Mouse (Mus musculus): ENCODE data around the gene Ost4. TPM values are rescaled to one million over a fixed set of nuclear protein-coding genes. Genes with fewer than 3 reads are reported as not detected.

Ost4 gene
- polyA plus RNA-seq, 1 experiment from 2014 or later: 388 TPM

GRCm38 (mm10) chr5:30872574-30872973, 35.0 kb downstream of the Ost4 start:
- H3K9ac ChIP-seq: no peak overlapping the region
- 94% methylated on average over 9 of the region's 9 CpGs for WGBS
- no peaks in the 10 kb centered on the region for H3K27me3 ChIP-seq (replicated peaks)
- no peak overlapping the region for H3K4me3 ChIP-seq
- H3K27ac ChIP-seq (ENCODE audit: poor library complexity, severe bottlenecking): no peak overlapping the region
- no peak overlapping the region for H3K4me2 ChIP-seq
- no peak for ATAC-seq (ENCODE audit: insufficient number of reproducible peaks, low FRiP score)
- H3K4me1 ChIP-seq (replicated peaks): peaks cover 15% of the 10 kb centered on the region
- H3K36me3 ChIP-seq: peaks cover 71% of the 10 kb centered on the region
- H3K9me3 ChIP-seq (replicated peaks): no peaks in the 10 kb centered on the region

DNA sequence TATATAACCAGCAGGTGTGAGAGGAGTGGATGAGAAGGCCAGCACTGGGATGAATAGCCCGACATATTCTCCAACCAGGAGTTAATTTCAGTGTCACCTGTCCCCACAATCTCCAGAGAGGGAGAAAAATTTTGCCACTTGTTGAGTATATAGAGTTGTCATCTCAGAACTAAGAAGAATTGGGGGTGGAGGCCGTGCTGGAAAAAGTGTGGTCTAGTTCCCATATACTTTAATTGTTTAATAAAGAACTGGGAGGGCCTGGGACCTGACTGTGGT, 37.5 kb downstream of the Ost4 start:
- Histone ChIP-seq H3K9ac (peak overlapping the region; percentile 93), H3K4me1 (replicated peaks) (peaks cover 15% of the 10 kb centered on the region), H3K36me3 (peaks cover 49% of the 10 kb centered on the region), H3K27me3 (replicated peaks) (no peaks in the 10 kb centered on the region), H3K4me2 (peak overlapping the region; percentile 85), H3K4me3 (peak overlapping the region; percentile 93), H3K9me3 (replicated peaks) (no peaks in the 10 kb centered on the region), H3K27ac (ENCODE audit: poor library complexity, severe bottlenecking) (peak overlapping the region; percentile 45; the same call in 1 of the 2 replicates)
- 21% methylated on average over 2 of the region's 2 CpGs for WGBS
- no peak for ATAC-seq (ENCODE audit: insufficient number of reproducible peaks, low FRiP score)

- under 1% methylated on average over 51 of the region's 63 CpGs for WGBS
- Histone ChIP-seq H3K27me3 (replicated peaks) (no peaks in the 10 kb centered on the region), H3K9me3 (replicated peaks) (no peaks in the 10 kb centered on the region), H3K4me3 (peak overlapping the region; percentile 93), H3K36me3 (peaks cover 44% of the 10 kb centered on the region), H3K4me2 (peak overlapping the region; percentile 85), H3K27ac (ENCODE audit: poor library complexity, severe bottlenecking) (peak overlapping the region; percentile 45; the same call in 1 of the 2 replicates), H3K9ac (peak overlapping the region; percentile 93), H3K4me1 (replicated peaks) (peaks cover 15% of the 10 kb centered on the region)
- peak; percentile 93 for ATAC-seq (ENCODE audit: insufficient number of reproducible peaks, low FRiP score)
Measured at GRCm38 (mm10) chr5:30869405-30870130, 38.0 kb downstream of the Ost4 start.

- ATAC-seq (ENCODE audit: insufficient number of reproducible peaks, low FRiP score): no peak
- peaks cover 21% of the 10 kb centered on the region for H3K4me1 ChIP-seq (replicated peaks)
- H3K27me3 ChIP-seq (replicated peaks): no peaks in the 10 kb centered on the region
- peak overlapping the region; percentile 93 for H3K4me3 ChIP-seq
- H3K9ac ChIP-seq: peak overlapping the region; percentile 93
- no peaks in the 10 kb centered on the region for H3K9me3 ChIP-seq (replicated peaks)
- 20% methylated on average over 9 of the region's 9 CpGs for WGBS
- H3K4me2 ChIP-seq: peak overlapping the region; percentile 85
- H3K36me3 ChIP-seq: peaks cover 39% of the 10 kb centered on the region
- H3K27ac ChIP-seq (ENCODE audit: poor library complexity, severe bottlenecking): no peak overlapping the region; the same call in 1 of the 2 replicates
Measured at GRCm38 (mm10) chr5:30868981-30869380, 38.6 kb downstream of the Ost4 start.

GRCm38 (mm10) chr5:30867712-30868111, 39.9 kb downstream of the Ost4 start, which contains the start of gene Tmem214:
Gene Tmem214 (plus strand): TSS chr5:30868012.
- H3K4me3 ChIP-seq: no peak within 1 kb of the TSS
- ATAC-seq (ENCODE audit: insufficient number of reproducible peaks, low FRiP score): no peak
- H3K27ac ChIP-seq (ENCODE audit: poor library complexity, severe bottlenecking): no peak within 1 kb of the TSS
- H3K9me3 ChIP-seq (replicated peaks): no peaks in the 10 kb centered on the region
- H3K4me1 ChIP-seq (replicated peaks): peaks cover 29% of the 10 kb centered on the region
- peaks cover 26% of the 10 kb centered on the region for H3K36me3 ChIP-seq
- no peak within 1 kb of the TSS for H3K9ac ChIP-seq
- no peaks in the 10 kb centered on the region for H3K27me3 ChIP-seq (replicated peaks)
- no peak within 1 kb of the TSS for H3K4me2 ChIP-seq
- WGBS: 86% methylated on average over 3 of the region's 3 CpGs

GRCm38 (mm10) chr5:30866871-30867270, 40.7 kb downstream of the Ost4 start:
- H3K9ac ChIP-seq: no peak overlapping the region
- no peak overlapping the region for H3K4me3 ChIP-seq
- no peak overlapping the region for H3K27ac ChIP-seq (ENCODE audit: poor library complexity, severe bottlenecking)
- no peak overlapping the region for H3K4me2 ChIP-seq
- no peaks in the 10 kb centered on the region for H3K27me3 ChIP-seq (replicated peaks)
- peaks cover 29% of the 10 kb centered on the region for H3K4me1 ChIP-seq (replicated peaks)
- 92% methylated on average over 3 of the region's 3 CpGs for WGBS
- ATAC-seq (ENCODE audit: insufficient number of reproducible peaks, low FRiP score): no peak
- no peaks in the 10 kb centered on the region for H3K9me3 ChIP-seq (replicated peaks)
- H3K36me3 ChIP-seq: peaks cover 17% of the 10 kb centered on the region

- WGBS: 36% methylated on average over 15 of the region's 15 CpGs
- no peak overlapping the region for H3K4me3 ChIP-seq
- H3K27me3 ChIP-seq (replicated peaks): no peaks in the 10 kb centered on the region
- peak; percentile 67 for ATAC-seq (ENCODE audit: insufficient number of reproducible peaks, low FRiP score)
- H3K4me1 ChIP-seq (replicated peaks): peaks cover 14% of the 10 kb centered on the region
- 0 out of 2 replicates have a peak overlapping the region, but pooled peaks have one; percentile 8 for H3K9ac ChIP-seq
- H3K36me3 ChIP-seq: peaks cover 3% of the 10 kb centered on the region; the same call in 1 of the 2 replicates
- H3K27ac ChIP-seq (ENCODE audit: poor library complexity, severe bottlenecking): no peak overlapping the region
- no peaks in the 10 kb centered on the region for H3K9me3 ChIP-seq (replicated peaks)
- H3K4me2 ChIP-seq: peak overlapping the region; percentile 0; the same call in 1 of the 2 replicates
Measured at GRCm38 (mm10) chr5:30864322-30864721, 43.3 kb downstream of the Ost4 start.

GRCm38 (mm10) chr5:30863852-30864251, 43.7 kb downstream of the Ost4 start:
- H3K9ac ChIP-seq: 0 out of 2 replicates have a peak overlapping the region, but pooled peaks have one; percentile 8
- H3K27me3 ChIP-seq (replicated peaks): no peaks in the 10 kb centered on the region
- no peak overlapping the region for H3K4me3 ChIP-seq
- H3K27ac ChIP-seq (ENCODE audit: poor library complexity, severe bottlenecking): no peak overlapping the region
- 30% methylated on average over 4 of the region's 4 CpGs for WGBS
- 0 out of 2 replicates have a peak, but pooled peaks have one; percentile 20 for ATAC-seq (ENCODE audit: insufficient number of reproducible peaks, low FRiP score)
- peaks cover 14% of the 10 kb centered on the region for H3K4me1 ChIP-seq (replicated peaks)
- H3K36me3 ChIP-seq: peaks cover 3% of the 10 kb centered on the region; the same call in 1 of the 2 replicates
- no peaks in the 10 kb centered on the region for H3K9me3 ChIP-seq (replicated peaks)
- peak overlapping the region; percentile 0; the same call in 1 of the 2 replicates for H3K4me2 ChIP-seq

GRCm38 (mm10) chr5:30856124-30856523, 51.5 kb downstream of the Ost4 start:
- peaks cover 4% of the 10 kb centered on the region; the same call in 1 of the 2 replicates for H3K4me1 ChIP-seq (replicated peaks)
- H3K9ac ChIP-seq: no peak overlapping the region
- H3K4me3 ChIP-seq: no peak overlapping the region
- H3K4me2 ChIP-seq: no peak overlapping the region
- 67% methylated on average over 2 of the region's 2 CpGs for WGBS
- no peaks in the 10 kb centered on the region for H3K36me3 ChIP-seq
- H3K9me3 ChIP-seq (replicated peaks): no peaks in the 10 kb centered on the region
- no peak for ATAC-seq (ENCODE audit: insufficient number of reproducible peaks, low FRiP score)
- no peak overlapping the region for H3K27ac ChIP-seq (ENCODE audit: poor library complexity, severe bottlenecking)
- no peaks in the 10 kb centered on the region; the same call in 1 of the 2 replicates for H3K27me3 ChIP-seq (replicated peaks)

All from heart, embryonic 12.5 days (tissue).